Mouse (Mus musculus) bone marrow macrophage, adult 2 months (primary cell): Measurements from ENCODE around the gene Cabp1.

Experiments
- CTCF ChIP-seq: IDR thresholded peaks from 2 replicates; pipeline ENCODE4 v1.5.1; 2012; ENCODE audit warnings: low read depth, mild to moderate bottlenecking, low read length, moderate library complexity
- POLR2A ChIP-seq: IDR thresholded peaks from 2 replicates; pipeline ENCODE4 v1.6.1; 2012; ENCODE audit warnings: mild to moderate bottlenecking, low read depth, low read length, borderline replicate concordance

DNA sequence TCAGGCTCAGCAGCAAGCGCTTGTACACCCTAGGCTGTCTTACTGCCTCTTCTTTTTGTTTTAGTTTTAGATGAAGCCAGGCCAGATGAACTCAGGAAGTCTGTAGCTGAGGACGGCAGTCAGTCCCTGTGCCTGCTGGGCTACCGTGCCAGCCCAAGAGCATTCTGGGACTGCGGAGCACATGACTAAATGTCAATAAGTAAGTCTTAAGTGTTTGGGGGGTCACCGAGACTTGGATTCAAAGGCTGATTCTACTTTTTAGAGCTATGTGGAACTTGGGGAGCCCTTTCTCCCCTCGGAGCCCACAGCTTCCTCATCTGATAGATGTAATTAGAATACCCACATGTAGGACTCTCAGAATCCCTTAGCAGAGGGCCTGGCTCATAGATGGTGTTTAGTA is 33.5 kb downstream of the Cabp1 start:
- TF ChIP-seq POLR2A (no peak), CTCF (no peak)
